Mouse (Mus musculus): ENCODE measurements around the gene Hmgxb4.

Hmgxb4 gene

DNA sequence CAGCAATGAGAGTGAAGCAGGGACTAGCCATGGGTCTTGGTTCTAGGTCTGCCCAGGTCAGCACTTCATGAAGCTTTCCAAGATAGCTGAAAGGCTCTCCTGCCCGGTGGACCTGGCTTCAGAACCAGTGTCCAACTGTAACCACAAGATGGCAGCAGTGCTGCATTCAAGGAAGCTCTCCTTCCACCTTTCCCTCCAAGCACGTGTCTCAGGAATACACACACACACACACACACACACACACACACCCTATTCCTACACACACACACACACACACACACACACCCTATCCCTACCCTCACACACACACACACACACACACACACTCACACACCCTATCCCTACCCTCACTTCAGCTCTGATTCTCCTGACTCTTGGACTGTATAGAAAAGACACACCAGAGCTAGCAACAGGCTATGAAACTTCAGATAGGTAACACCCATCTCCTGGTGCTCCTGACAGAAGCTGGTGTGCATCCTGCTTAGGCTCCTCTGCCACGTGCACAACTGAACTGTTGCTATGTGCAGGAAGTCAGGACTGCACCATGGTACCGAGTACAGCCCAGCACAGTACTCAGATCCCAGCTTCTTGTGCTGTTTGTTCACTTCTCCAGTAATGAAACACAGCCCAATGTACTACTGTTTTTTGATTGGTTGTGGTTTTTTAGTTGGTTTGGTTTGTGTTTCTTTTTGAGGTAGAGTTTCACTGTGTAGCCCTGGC, 78.6 kb downstream of the Hmgxb4 start:
- peak; percentile 84 for DNase-seq (ENCODE audit: low read depth)

DNA sequence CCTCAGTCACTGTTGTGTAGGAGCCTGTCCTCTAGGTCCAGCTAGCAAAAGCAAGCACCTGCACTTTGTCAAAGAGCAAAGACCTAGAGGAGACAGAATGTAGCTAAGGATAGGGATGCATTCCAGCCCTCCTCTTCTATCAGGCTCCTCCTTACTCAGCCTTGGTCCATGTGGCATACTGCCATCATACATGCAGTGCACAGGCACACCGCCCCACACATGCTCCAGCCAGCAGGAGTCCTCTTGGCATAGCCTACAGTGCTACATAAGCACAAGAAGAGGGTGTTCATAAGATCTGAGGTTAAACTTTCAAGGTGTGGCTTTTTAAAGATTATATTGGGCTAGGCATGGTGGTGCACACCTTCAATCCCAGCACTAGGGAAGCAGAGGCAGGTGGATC, 81.7 kb downstream of the Hmgxb4 start:
- no peak for DNase-seq (ENCODE audit: low read depth)

DNA sequence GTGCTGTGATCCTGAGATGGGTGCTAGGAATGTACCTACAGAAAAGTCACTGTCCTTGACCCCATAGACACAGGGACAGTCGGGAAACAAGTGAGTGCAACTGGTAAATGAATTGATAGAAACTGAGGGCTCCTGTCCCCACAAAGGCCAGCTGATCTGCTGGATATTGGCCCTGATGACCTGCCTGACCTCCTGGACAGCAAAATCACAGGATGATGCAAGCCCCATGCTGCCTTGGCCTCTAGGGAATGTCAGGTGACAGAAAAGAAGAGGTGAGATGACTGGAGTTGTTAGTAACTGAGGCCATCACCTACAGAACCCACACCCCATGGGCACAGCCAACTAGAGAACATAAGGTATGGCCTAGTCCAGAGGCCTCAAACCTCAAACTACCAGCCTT, 85.1 kb downstream of the Hmgxb4 start:
- no peak for DNase-seq (ENCODE audit: low read depth)

DNA sequence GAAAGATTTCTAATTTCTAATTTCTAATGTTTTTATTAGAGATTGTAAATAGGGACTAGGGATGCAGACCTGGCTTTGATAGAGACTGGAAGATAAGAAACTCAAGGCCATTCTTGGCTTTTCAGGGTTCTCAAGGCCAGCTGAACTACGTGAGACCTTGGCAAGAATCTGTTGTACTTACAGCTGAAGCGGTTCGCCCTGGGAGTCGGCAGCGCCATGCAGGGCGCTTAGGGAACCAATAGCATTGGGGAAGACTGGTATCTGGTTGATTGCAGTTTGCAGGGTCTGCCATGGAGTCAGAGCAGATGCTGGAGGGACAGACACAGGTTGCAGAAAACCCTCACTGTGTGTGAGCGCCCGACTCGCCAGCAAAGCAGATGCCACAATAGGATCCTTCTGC, 85.7 kb downstream of the Hmgxb4 start:
- no peak for DNase-seq (ENCODE audit: low read depth)
